Mouse (Mus musculus): Measurements from ENCODE around the gene Rgl2.

The Rgl2 gene

DNA sequence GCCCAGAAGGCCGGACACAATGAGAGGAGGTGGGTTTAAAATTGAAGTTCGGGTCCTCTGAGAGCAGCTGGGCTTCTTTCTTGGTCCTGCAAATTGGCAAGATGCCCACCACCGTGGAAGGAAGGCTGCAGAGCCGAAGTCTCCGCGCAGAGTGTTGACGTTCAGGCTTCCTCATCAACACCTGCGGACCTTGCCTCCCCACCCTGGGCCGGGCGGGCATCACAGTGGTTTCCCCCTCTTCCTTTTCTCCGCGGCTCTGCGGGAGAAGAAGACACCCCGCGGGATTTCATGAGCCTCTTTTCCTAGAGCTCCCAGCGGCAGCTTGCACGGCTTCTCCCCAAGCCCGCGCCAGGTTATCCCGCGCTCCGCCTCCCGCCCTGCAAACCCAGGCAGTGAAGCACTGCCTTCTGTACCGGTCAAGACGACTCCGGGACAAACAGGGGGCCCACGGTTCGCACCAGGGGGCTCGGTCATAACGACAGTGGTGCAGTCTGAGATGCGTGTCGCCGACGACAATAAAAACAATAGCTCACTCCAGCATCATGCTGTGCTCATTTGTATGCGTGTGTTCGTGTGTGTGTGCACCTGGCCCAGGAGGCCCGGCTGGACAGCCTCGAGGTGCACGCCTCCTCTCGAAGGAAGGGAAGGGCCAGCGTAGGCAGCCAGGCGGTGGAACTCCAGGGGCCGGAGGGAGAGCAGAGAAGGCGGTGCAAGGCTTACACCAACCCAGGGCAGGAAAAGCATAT, 20.8 kb upstream of the Rgl2 start:
- DNase-seq (ENCODE audit: low spot score in 2 of 2), result no peak

DNA sequence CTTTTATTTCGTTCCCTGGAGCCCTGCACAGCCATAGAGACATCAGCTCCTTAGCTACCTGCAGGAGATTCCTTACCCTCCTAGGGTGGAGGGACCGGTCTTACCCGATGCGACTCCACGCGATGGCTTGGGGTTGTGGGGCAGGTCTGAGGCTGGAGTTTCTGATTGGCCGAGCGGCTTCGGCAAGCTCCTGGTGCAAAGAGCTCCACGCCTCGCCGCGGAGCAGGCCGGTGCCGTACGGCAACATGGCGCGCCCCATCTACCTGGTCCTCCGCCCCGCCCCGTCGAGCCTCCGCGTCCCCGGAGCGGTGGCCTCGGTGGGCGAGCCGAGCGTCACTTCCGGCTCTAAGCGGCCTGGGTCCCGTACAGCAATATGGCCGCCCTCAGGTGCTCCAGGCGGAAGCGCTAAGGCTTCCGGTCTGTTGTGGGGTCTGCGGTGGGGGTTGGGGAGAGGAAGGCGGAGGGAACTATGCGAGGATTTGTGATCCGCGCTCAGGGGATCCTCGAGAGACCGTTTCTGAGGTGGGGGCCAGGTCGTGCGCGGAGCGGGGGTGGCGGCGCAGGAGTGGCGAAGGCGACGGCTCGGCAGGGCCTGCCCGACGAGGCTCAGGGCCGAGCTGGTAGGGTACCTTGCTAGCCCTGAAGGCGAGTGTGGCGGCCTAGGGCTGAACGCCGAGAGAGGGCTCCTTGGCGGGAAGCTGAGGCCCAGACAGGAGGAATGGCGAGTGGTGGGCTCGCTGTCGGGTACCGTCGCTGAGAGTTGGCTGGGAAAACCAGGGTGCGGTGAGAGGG, 20.1 kb upstream of the Rgl2 start, which contains the start of gene Daxx:
Daxx (plus strand) TSS at position 338 of the 792 bp plus-strand sequence.
- peak; percentile 98 to 99 for DNase-seq (ENCODE audit: low spot score in 2 of 2)

DNA sequence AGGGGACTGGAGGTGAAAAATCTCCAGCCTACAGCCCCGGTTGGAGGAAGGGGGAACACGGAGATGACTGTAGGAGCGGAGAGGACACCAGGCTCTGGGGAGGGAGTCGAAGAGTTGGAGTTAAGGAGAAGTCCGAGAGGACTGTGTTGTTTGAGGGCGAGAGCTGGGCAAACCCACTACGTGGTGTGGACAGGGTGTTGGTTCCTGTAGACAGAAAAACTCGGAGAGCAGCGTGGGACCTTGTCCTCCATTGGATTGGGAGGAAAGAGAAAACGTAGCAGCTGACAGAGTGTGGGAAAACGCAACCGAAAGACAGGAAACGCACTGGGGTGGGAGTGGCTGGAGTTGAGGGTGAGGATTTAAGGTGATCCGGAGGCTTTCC, 19.5 kb upstream of the Rgl2 start:
- DNase-seq (ENCODE audit: low spot score in 2 of 2), result no peak

DNA sequence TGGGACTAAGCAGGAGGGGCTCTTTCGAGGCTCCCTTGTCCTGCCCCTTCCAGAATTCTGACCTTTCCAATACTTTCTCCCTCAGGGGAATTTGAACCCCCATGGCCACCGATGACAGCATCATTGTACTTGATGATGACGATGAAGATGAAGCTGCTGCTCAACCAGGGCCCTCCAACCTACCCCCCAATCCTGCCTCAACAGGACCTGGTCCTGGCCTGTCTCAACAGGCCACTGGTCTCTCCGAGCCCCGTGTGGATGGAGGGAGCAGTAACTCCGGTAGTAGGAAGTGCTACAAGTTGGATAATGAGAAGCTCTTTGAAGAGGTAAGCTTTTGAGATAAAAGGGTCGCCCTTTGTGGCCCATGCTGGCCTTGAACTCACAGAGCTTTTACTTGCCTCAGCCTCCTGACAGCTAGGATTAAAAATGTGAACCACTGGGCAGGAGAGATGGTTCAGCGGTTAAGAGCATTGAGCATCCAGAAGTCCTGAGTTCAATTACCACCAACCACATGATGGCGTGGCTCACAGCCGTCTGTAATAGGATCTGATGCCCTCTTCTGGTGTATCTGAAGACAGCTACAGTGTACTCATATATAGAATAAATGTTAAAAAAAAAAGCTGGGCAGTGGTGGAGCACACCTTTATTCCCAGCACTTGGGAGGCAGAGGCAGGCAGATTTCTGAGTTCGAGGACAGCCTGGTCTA, 18.8 kb upstream of the Rgl2 start:
- DNase-seq (ENCODE audit: low spot score in 2 of 2), result no peak

DNA sequence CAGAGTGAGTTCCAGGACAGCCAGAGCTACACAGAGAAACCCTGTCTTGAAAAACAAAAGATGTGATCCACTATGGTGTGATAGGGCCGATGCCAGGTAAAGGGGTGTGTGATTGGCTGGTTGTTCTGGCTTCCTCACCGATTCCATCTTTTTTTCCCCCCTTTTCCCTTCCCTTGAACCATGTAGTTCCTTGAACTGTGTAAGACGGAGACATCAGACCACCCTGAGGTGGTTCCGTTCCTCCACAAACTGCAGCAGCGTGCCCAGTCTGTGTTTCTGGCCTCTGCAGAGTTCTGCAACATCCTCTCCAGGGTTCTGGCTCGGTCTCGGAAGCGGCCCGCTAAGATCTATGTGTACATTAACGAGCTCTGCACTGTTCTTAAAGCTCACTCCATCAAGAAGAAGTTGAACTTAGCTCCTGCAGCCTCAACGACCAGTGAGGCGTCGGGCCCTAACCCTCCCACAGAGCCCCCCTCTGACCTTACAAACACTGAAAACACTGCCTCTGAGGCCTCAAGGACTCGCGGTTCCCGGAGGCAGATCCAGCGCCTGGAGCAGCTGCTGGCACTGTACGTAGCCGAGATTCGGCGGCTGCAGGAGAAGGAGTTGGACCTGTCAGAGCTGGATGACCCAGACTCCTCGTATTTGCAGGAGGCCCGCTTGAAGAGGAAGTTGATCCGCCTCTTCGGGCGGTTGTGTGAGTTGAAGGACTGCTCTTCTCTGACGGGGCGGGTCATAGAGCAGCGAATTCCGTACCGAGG, 18.1 kb upstream of the Rgl2 start:
- peak in 1 of 2 experiments; percentile 16 for DNase-seq (ENCODE audit: low spot score in 2 of 2)

DNA sequence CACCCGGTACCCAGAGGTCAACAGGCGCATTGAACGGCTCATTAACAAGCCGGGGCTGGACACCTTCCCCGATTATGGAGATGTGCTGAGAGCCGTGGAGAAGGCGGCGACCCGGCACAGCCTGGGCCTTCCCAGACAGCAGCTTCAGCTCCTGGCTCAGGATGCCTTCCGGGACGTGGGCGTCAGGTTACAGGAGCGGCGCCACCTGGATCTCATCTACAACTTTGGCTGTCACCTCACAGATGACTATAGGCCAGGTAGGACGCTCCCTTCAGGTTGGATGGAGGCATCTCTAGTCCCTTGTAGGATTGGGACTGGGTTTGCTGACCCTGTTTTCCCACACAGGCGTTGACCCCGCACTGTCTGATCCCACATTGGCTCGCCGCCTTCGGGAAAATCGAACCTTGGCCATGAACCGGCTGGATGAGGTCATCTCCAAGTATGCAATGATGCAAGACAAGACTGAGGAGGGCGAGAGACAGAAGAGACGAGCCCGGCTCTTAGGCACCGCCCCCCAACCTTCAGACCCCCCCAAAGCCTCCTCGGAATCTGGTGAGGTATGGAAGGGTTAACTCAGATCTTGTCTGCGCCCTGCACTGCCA, 17.4 kb upstream of the Rgl2 start:
- DNase-seq (ENCODE audit: low spot score in 2 of 2), result no peak

DNA sequence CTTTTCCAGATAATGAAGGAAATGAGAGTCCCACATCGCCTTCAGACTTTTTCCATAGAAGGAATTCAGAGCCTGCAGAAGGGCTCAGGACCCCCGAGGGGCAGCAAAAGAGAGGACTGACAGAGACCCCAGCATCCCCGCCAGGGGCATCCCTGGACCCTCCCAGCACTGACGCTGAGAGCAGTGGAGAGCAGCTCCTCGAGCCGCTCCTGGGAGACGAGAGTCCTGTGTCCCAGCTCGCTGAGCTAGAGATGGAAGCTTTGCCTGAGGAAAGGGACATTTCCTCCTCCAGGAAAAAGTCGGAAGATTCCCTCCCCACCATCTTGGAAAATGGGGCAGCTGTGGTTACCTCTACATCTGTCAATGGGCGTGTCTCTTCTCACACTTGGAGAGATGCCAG, 16.1 kb upstream of the Rgl2 start:
- DNase-seq (ENCODE audit: low spot score in 2 of 2), result no peak

DNA sequence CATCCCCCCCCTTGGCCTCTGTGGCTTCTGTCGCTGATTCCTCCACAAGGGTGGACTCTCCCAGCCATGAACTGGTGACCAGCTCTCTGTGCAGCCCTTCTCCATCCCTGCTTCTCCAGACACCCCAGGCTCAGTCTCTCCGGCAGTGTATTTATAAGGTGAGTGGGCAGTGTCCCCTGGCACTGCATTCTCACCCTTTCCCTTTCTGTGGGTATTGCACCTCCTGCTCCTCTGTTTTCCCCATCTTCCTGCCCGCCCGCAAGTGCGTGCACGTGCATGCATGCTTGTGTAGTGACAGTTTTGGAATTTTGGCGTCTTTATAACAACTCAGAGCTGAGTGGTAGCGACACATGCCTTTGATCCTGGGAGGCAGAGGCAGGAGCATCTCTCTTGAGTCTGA, 15.4 kb upstream of the Rgl2 start:
- DNase-seq (ENCODE audit: low spot score in 2 of 2), result peak in 1 of 2 experiments; percentile 16

DNA sequence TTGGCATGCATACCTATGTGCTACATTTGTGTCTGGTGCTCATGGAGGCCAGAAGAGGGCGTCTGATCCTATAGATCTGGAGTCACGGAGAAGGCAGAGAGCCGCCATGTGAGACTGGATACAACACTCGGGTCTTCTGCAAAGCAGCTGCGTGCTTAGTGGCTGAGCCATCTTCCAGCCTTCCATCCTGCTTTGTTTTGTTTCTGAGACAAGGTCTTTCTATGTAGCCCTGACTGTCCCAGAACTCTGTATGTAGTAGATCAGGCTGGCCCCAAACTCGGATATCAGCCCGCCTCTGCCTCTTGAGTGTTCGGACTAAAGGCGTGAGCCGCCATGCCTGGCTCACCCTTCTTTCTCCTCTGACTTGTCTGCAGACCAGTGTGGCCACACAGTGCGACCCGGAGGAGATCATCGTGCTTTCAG, 14.4 kb upstream of the Rgl2 start:
- no peak for DNase-seq (ENCODE audit: low spot score in 2 of 2)

DNA sequence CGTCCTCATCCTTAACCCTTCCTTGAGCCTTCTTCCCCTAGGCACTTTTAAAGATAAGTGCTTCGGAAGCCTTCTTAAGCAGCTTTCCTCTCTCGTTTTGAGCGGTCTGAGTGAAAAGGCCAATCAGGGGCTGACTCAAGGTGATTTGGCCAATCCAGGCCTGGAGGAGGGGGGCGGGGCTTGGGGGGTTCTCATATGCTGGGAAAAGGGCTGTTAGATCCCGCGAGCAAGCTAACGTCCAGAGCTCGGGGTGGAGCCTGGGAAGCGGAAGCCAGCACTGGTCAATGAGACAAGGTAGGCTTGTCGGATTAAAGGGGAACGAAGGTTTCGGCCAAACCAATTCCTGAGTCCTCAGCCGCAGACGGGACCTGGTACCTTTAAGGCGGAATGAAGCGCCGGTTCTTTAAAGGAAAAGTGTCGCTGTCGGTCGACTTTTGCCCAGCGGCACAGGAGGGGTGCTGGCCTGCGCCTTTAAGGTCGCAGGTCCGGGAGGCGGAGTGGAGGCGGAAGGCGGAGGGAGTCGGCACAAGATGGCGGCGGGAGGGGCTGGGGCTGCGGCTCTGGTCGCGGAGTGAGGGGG, 13.6 kb upstream of the Rgl2 start, which contains the start of the genes Tapbp and Zbtb22:
Tapbp (plus strand) TSS at position 229 of the 580 bp plus-strand sequence.
Zbtb22 (plus strand) TSS at position 234 of the 580 bp plus-strand sequence.
- DNase-seq (ENCODE audit: low spot score in 2 of 2), result peak; percentile 94 to 96

DNA sequence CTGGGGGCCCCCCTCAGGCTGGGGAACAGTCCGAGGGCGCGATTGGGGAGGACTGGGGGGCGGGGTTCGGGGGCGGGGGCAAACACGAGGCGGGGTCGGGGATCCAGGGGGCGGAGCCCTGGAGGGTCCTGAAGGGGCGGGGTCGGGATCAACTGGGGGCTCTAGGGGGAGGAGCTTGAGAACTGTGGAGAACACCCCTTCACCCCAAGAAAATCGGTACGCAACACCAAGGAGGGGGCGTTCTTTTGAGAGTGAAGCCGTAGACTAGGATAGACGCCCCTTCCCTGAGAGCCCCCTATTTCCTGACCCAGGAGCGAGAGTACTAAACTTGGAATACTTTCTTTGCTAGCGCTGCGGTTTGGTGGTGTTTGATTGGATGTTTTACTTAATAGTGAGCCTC, 13.0 kb upstream of the Rgl2 start:
- DNase-seq (ENCODE audit: low spot score in 2 of 2), result peak in 1 of 2 experiments; percentile 63

DNA sequence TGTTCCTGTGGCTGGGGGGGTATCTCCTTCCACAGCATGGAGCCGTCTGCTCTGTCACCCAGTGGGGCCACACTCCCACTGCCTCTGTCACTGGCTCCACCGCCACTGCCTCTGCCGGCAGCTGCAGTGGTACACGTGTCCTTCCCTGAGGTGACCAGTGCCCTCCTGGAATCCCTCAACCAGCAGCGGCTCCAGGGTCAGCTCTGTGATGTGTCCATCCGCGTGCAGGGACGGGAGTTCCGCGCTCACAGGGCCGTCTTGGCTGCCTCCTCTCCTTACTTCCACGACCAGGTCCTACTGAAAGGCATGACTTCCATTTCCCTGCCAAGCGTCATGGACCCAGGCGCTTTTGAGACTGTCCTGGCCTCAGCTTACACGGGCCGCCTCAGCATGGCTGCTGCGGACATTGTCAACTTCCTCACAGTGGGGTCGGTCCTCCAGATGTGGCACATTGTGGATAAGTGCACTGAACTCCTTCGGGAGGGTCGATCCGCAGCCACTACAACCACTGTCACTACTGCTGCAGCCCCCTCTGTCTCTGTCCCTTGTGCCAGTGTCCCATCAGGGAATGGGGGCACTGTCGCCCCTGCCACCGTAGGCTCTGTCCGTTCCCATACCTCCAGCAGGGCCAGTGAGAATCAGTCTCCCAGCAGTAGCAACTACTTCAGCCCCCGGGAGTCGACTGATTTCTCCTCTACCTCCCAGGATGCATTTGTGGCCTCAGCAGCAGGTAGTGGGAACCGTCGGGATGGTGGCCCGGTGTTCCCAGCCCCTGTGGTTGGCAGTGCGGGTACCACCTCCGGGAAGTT, 12.3 kb upstream of the Rgl2 start:
- peak in 1 of 2 experiments; percentile 23 for DNase-seq (ENCODE audit: low spot score in 2 of 2)

DNA sequence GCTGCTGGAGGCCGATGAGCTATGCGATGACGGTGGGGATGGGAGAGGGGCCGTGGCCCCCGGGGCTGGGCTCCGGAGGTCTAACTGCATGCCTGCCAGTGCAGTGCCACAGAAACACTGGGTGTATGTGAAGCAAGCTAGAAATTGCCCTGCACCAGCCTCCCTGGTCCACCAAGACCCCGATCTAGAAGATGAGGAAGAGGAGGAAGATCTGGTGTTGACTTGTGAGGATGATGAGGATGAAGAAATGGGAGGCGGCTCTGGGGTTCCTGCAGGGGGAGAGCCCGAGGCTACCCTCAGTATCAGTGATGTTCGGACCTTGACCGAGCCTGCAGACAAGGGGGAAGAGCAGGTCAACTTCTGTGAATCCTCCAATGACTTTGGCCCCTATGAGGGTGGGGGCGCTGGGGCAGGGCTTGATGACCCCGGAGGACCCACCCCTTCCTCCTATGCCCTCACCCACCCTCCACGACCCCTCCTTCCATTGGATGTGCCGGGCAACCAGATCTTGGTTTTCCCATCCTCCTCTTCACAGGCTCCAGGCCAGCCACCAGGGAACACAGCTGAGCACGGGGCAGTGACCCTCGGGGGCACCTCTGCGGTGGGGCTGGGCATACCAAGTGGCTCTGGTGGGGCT, 11.6 kb upstream of the Rgl2 start:
- peak; percentile 20 to 58 for DNase-seq (ENCODE audit: low spot score in 2 of 2)

DNA sequence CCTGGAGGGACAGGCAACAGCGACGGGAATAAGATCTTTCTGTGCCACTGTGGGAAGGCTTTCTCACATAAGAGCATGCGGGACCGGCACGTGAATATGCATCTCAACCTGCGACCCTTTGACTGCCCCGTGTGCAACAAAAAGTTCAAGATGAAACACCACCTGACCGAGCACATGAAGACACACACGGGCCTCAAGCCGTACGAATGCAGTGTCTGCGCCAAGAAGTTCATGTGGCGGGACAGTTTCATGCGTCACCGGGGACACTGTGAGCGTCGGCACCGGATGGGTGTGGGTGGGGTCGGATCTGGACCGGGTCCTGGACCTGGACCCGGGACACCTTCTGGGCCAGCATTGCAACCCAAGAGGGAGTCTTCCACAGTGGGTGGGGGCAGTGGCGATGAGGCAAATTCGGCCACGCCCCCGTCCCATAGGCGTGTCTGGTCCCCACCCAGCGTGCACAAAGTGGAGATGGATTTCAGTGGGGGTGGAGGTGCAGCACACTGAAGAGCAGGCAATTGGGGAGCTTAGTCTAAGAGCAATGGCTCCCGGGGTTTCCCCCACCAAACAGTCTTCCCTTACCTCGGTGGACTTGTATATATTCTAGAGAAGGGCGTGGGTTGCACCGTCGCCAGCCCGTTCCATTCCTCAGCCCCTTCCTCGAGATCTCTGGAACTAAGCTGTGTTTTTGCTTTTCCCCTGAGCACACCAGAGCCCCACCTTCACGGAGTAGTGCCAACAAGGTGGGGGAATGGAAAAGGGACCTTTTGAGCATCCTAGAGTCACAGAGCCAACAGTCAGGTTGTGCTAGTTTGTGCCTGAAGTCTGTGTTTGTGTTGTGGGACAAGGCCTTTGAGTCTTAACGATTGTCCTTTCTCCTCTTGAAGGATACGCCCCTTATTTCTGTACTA, 10.8 kb upstream of the Rgl2 start:
- peak in 1 of 2 experiments; percentile 63 for DNase-seq (ENCODE audit: low spot score in 2 of 2)

DNA sequence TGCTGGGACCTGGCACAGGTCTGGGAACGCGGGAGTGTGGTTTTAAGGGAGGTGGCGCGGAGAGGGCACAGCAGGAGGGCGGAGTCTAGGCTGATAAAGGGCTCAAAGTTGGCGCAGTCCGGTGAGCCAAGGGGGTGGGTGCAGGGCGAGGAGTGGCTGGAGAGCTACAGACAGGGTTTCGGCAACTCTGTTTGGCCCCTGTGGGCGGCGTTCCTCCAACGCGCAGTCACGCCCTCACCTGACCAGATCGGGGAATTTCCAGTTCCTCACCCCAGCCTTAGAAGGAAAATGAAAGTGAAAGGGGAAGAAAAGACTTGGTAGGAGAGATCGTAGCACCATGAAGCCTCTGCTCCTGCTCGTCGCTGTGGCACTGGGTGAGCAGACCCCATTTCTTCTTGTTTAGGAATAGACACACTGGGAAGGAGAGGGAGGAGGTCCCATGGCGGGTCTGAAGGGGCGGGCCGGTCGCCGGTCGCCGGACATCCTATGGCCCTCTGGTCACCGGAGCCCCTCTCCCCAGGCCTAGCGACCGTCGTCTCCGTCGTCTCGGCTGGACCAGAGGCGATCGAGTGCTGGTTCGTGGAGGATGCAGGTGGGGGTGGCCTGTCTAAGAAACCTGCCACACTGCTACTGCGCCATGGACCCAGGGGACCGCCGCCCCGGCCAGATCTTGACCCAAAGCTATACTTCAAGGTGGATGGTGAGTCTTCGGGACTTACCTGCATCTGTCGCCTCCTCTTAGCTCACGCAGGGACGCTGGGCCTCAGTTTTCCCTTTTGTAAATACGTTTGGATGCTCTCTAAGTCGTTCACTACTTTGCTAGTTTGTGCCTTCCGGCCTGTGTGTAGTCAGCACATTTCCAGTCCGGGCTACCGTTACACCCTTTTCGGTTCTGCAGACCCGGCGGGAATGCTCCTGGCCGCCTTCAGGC, 9.7 kb upstream of the Rgl2 start:
- peak; percentile 80 to 81 for DNase-seq (ENCODE audit: low spot score in 2 of 2)

DNA sequence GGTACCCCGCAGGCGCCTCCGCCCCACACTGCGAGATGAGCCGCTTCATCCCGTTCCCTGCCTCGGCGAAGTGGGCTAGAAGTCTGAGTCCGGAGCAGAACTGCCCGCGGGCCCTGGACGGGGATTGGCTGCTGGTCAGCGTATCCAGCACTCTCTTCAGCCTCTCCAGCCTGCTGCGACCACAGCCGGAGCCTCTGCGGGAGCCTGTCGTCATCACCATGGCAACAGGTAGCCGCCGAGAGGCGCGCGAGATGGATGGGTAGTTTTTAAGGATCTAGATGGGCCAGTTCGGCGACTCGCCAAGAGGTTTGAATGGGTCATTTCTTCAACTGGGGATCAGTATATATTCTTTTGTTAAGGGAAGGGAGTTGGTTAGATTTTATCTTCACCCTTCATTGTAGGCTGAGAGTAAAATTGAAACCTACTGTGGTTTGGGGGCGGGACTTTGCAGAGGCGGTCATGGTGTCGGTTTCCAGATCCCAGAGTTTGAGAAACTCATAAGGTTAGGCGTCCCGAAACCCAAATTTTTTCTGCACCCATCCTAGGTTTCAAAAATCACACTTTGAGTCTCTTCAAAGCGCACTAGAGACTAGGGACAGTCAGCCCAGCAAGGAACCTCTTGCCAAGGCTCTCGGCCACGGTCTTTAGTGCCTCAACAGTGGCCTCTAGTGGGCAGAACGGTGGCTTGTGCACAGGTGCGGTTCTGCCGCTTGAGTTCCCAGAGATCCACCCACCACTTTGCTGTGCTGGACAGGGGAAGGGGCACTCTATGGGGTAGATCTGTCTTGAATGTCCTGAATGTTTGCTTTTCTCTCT, 8.9 kb upstream of the Rgl2 start:
- peak; percentile 71 to 82 for DNase-seq (ENCODE audit: low spot score in 2 of 2)
